Mouse (Mus musculus): Measurements from ENCODE around the gene Cd36. TPM values are rescaled to one million over a fixed set of nuclear protein-coding genes. Genes with fewer than 3 reads are reported as not detected.
A peak's percentile ranks its signal among the peaks of the same experiment; 100 is the strongest.

Gene Cd36
- polyA plus RNA-seq, 1 experiment from 2014 or later = 0.95 TPM

GRCm38 (mm10) chr5:17830536-17830935 is 58.1 kb downstream of the Cd36 start:
- Histone ChIP-seq H3K4me1 (no peaks in the 10 kb centered on the region), H3K4me3 (no peak overlapping the region), H3K36me3 (replicated peaks) (no peaks in the 10 kb centered on the region), H3K27me3 (replicated peaks; ENCODE audit: low read depth, poor library complexity, severe bottlenecking) (no peaks in the 10 kb centered on the region), H3K27ac (replicated peaks) (no peak overlapping the region), H3K9me3 (no peaks in the 10 kb centered on the region)
- DNase-seq (ENCODE audit: low spot score) = no peak
- WGBS = 81% methylated on average over 2 of the region's 2 CpGs

- Histone ChIP-seq H3K4me1 (no peaks in the 10 kb centered on the region), H3K27ac (replicated peaks) (no peak overlapping the region), H3K27me3 (replicated peaks; ENCODE audit: low read depth, poor library complexity, severe bottlenecking) (no peaks in the 10 kb centered on the region), H3K36me3 (replicated peaks) (no peaks in the 10 kb centered on the region), H3K4me3 (no peak overlapping the region), H3K9me3 (no peaks in the 10 kb centered on the region)
- WGBS = 85% methylated on average over 15 of the region's 15 CpGs
- no peak for DNase-seq (ENCODE audit: low spot score)
These were observed 59.7 kb downstream of the Cd36 start for GRCm38 (mm10) chr5:17828713-17829544.

- DNase-seq (ENCODE audit: low spot score) = no peak
- Histone ChIP-seq H3K27me3 (replicated peaks; ENCODE audit: low read depth, poor library complexity, severe bottlenecking) (no peaks in the 10 kb centered on the region), H3K4me1 (no peaks in the 10 kb centered on the region), H3K9me3 (no peaks in the 10 kb centered on the region), H3K4me3 (no peak overlapping the region), H3K36me3 (replicated peaks) (no peaks in the 10 kb centered on the region), H3K27ac (replicated peaks) (no peak overlapping the region)
- 70% methylated on average over 1 of the region's 1 CpGs for WGBS
These were observed 67.2 kb downstream of the Cd36 start for GRCm38 (mm10) chr5:17821395-17821794.

GRCm38 (mm10) chr5:17820239-17820999 is 68.2 kb downstream of the Cd36 start:
- WGBS = 89% methylated on average over 2 of the region's 2 CpGs
- no peak for DNase-seq (ENCODE audit: low spot score)
- H3K4me1 ChIP-seq = no peaks in the 10 kb centered on the region
- H3K4me3 ChIP-seq = no peak overlapping the region
- no peaks in the 10 kb centered on the region for H3K36me3 ChIP-seq (replicated peaks)
- H3K9me3 ChIP-seq = no peaks in the 10 kb centered on the region
- no peaks in the 10 kb centered on the region for H3K27me3 ChIP-seq (replicated peaks; ENCODE audit: low read depth, poor library complexity, severe bottlenecking)
- no peak overlapping the region for H3K27ac ChIP-seq (replicated peaks)

- WGBS = 4% methylated on average over 2 of the region's 2 CpGs
- no peak overlapping the region for H3K4me3 ChIP-seq
- H3K4me1 ChIP-seq = no peaks in the 10 kb centered on the region
- H3K9me3 ChIP-seq = no peaks in the 10 kb centered on the region
- no peak overlapping the region for H3K27ac ChIP-seq (replicated peaks)
- H3K27me3 ChIP-seq (replicated peaks; ENCODE audit: low read depth, poor library complexity, severe bottlenecking) = no peaks in the 10 kb centered on the region
- no peaks in the 10 kb centered on the region for H3K36me3 ChIP-seq (replicated peaks)
- no peak for DNase-seq (ENCODE audit: low spot score)
These were observed 72.4 kb downstream of the Cd36 start for GRCm38 (mm10) chr5:17816170-17816569.

- Histone ChIP-seq H3K27ac (replicated peaks) (no peak overlapping the region), H3K4me1 (no peaks in the 10 kb centered on the region), H3K36me3 (replicated peaks) (no peaks in the 10 kb centered on the region), H3K27me3 (replicated peaks; ENCODE audit: low read depth, poor library complexity, severe bottlenecking) (no peaks in the 10 kb centered on the region), H3K4me3 (no peak overlapping the region), H3K9me3 (no peaks in the 10 kb centered on the region)
- WGBS = 73% methylated on average over 1 of the region's 1 CpGs
- DNase-seq (ENCODE audit: low spot score) = no peak
These were observed 78.3 kb downstream of the Cd36 start for GRCm38 (mm10) chr5:17810336-17810735.

- 89% methylated on average over 3 of the region's 3 CpGs for WGBS
- no peak overlapping the region for H3K27ac ChIP-seq (replicated peaks)
- no peaks in the 10 kb centered on the region for H3K9me3 ChIP-seq
- H3K36me3 ChIP-seq (replicated peaks) = no peaks in the 10 kb centered on the region
- H3K27me3 ChIP-seq (replicated peaks; ENCODE audit: low read depth, poor library complexity, severe bottlenecking) = no peaks in the 10 kb centered on the region
- no peaks in the 10 kb centered on the region for H3K4me1 ChIP-seq
- no peak overlapping the region for H3K4me3 ChIP-seq
- no peak for DNase-seq (ENCODE audit: low spot score)
These were observed 81.7 kb downstream of the Cd36 start for GRCm38 (mm10) chr5:17806774-17807377.

- no peak overlapping the region for H3K27ac ChIP-seq (replicated peaks)
- DNase-seq (ENCODE audit: low spot score) = peak; percentile 66
- H3K27me3 ChIP-seq (replicated peaks; ENCODE audit: low read depth, poor library complexity, severe bottlenecking) = no peaks in the 10 kb centered on the region
- WGBS = 93% methylated on average over 6 of the region's 6 CpGs
- no peaks in the 10 kb centered on the region for H3K4me1 ChIP-seq
- no peaks in the 10 kb centered on the region for H3K36me3 ChIP-seq (replicated peaks)
- H3K9me3 ChIP-seq = no peaks in the 10 kb centered on the region
- H3K4me3 ChIP-seq = no peak overlapping the region
These were observed 112.0 kb downstream of the Cd36 start for GRCm38 (mm10) chr5:17776571-17776970.

- H3K4me1 ChIP-seq = no peaks in the 10 kb centered on the region
- H3K27ac ChIP-seq (replicated peaks) = no peak overlapping the region
- H3K36me3 ChIP-seq (replicated peaks) = no peaks in the 10 kb centered on the region
- H3K4me3 ChIP-seq = no peak overlapping the region
- no peaks in the 10 kb centered on the region for H3K9me3 ChIP-seq
- no peak for DNase-seq (ENCODE audit: low spot score)
- WGBS = 94% methylated on average over 2 of the region's 2 CpGs
- H3K27me3 ChIP-seq (replicated peaks; ENCODE audit: low read depth, poor library complexity, severe bottlenecking) = no peaks in the 10 kb centered on the region
These were observed 118.3 kb downstream of the Cd36 start for GRCm38 (mm10) chr5:17770328-17770727.

GRCm38 (mm10) chr5:17766006-17766677 is 122.5 kb downstream of the Cd36 start:
- WGBS = 64% methylated on average over 4 of the region's 4 CpGs

GRCm38 (mm10) chr5:17753471-17754005 is 135.1 kb downstream of the Cd36 start:
- 86% methylated on average over 7 of the region's 7 CpGs for WGBS
- Histone ChIP-seq H3K27me3 (replicated peaks; ENCODE audit: low read depth, poor library complexity, severe bottlenecking) (no peaks in the 10 kb centered on the region), H3K36me3 (replicated peaks) (no peaks in the 10 kb centered on the region), H3K4me1 (no peaks in the 10 kb centered on the region), H3K27ac (replicated peaks) (no peak overlapping the region), H3K4me3 (no peak overlapping the region), H3K9me3 (no peaks in the 10 kb centered on the region)
- no peak for DNase-seq (ENCODE audit: low spot score)

More at GRCm38 (mm10) chr5:17766006-17766677, 122.5 kb downstream of the Cd36 start:
- no peaks in the 10 kb centered on the region for H3K36me3 ChIP-seq (replicated peaks)
- no peaks in the 10 kb centered on the region for H3K27me3 ChIP-seq (replicated peaks; ENCODE audit: low read depth, poor library complexity, severe bottlenecking)
- H3K4me3 ChIP-seq = no peak overlapping the region
- H3K27ac ChIP-seq (replicated peaks) = no peak overlapping the region
- H3K9me3 ChIP-seq = no peaks in the 10 kb centered on the region
- no peaks in the 10 kb centered on the region for H3K4me1 ChIP-seq
- no peak for DNase-seq (ENCODE audit: low spot score)

GRCm38 (mm10) chr5:17748293-17748692 is 140.3 kb downstream of the Cd36 start:
- 74% methylated on average over 3 of the region's 3 CpGs for WGBS
- DNase-seq (ENCODE audit: low spot score) = no peak
- Histone ChIP-seq H3K36me3 (replicated peaks) (no peaks in the 10 kb centered on the region), H3K27me3 (replicated peaks; ENCODE audit: low read depth, poor library complexity, severe bottlenecking) (no peaks in the 10 kb centered on the region), H3K4me3 (no peak overlapping the region), H3K9me3 (no peaks in the 10 kb centered on the region), H3K4me1 (peaks cover 5% of the 10 kb centered on the region; the same call in 1 of the 2 replicates), H3K27ac (replicated peaks) (no peak overlapping the region)

Data from embryonic facial prominence, embryonic 10.5 days (tissue).